Mouse (Mus musculus) small intestine, adult 2 months (tissue): ENCODE measurements around the gene Stam2.

Source experiments
- CTCF ChIP-seq: fragments of 200-500 bp; IDR thresholded peaks from 2 replicates; pipeline ENCODE4 v1.5.1; 2012; ENCODE audit warnings: low read depth, mild to moderate bottlenecking, control low read depth, inconsistent platforms, low read length, moderate library complexity, mixed read lengths; ENCODE audit not compliant: insufficient replicate concordance, insufficient read length; ENCODE audit errors: extremely low read depth
- POLR2A ChIP-seq: fragments of 200-500 bp; IDR thresholded peaks from 2 replicates; pipeline ENCODE4 v1.6.1; 2012; ENCODE audit warnings: low read depth, mild to moderate bottlenecking, control low read depth, inconsistent platforms, low read length, moderate library complexity

DNA sequence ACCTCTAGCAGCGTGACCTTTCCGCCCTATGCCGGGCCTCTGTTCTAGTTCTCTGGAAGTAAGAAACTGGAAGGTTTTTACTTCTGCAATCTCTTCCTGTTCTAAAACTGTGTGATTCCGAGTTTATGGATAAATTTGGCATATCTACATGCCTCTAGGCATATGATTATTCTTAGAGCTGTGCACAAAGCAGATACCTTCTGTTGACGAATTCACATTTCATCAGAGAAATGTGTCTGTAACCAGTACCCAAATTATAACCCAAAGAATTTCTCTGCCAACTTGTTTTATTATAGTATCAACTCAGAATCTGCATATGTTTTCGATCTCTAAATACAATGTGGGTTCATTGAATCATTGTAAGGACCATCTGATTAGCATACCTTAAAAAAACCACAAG is 73.6 kb downstream of the Stam2 start:
- TF ChIP-seq CTCF (no peak), POLR2A (no peak)
